Mouse (Mus musculus): ENCODE data around the gene Fat3.

The Fat3 gene

GRCm38 (mm10) chr9:16139300-16139699, 361.8 kb downstream of the Fat3 start:
- no peak for DNase-seq (ENCODE audit: low spot score in 2 of 2)

GRCm38 (mm10) chr9:16133098-16133497, 368.0 kb downstream of the Fat3 start:
- no peak for DNase-seq (ENCODE audit: low spot score in 2 of 2)

- DNase-seq (ENCODE audit: low spot score in 2 of 2): no peak
Observed at GRCm38 (mm10) chr9:16132594-16132993, 368.5 kb downstream of the Fat3 start.

- no peak for DNase-seq (ENCODE audit: low spot score in 2 of 2)
Observed at GRCm38 (mm10) chr9:16121756-16122155, 379.3 kb downstream of the Fat3 start.

GRCm38 (mm10) chr9:16114821-16115485, 386.1 kb downstream of the Fat3 start:
- no peak for DNase-seq (ENCODE audit: low spot score in 2 of 2)

- DNase-seq (ENCODE audit: low spot score in 2 of 2): peak; percentile 38 to 50
Observed at GRCm38 (mm10) chr9:16113936-16114642, 387.0 kb downstream of the Fat3 start.

GRCm38 (mm10) chr9:16107900-16108299, 393.2 kb downstream of the Fat3 start:
- no peak for DNase-seq (ENCODE audit: low spot score in 2 of 2)

- no peak for DNase-seq (ENCODE audit: low spot score in 2 of 2)
Observed at GRCm38 (mm10) chr9:16107386-16107785, 393.7 kb downstream of the Fat3 start.

GRCm38 (mm10) chr9:16098553-16098952, 402.5 kb downstream of the Fat3 start:
- DNase-seq (ENCODE audit: low spot score in 2 of 2): no peak

- DNase-seq (ENCODE audit: low spot score in 2 of 2): no peak
Observed at GRCm38 (mm10) chr9:16093047-16093668, 407.9 kb downstream of the Fat3 start.

GRCm38 (mm10) chr9:16092051-16092967, 408.8 kb downstream of the Fat3 start:
- DNase-seq (ENCODE audit: low spot score in 2 of 2): no peak

- DNase-seq (ENCODE audit: low spot score in 2 of 2): no peak
Observed at GRCm38 (mm10) chr9:16079292-16079691, 421.8 kb downstream of the Fat3 start.

GRCm38 (mm10) chr9:16074664-16075063, 426.4 kb downstream of the Fat3 start:
- no peak for DNase-seq (ENCODE audit: low spot score in 2 of 2)

- DNase-seq (ENCODE audit: low spot score in 2 of 2): no peak
Observed at GRCm38 (mm10) chr9:16074116-16074515, 427.0 kb downstream of the Fat3 start.

- no peak for DNase-seq (ENCODE audit: low spot score in 2 of 2)
Observed at GRCm38 (mm10) chr9:16063447-16063846, 437.6 kb downstream of the Fat3 start.

- no peak for DNase-seq (ENCODE audit: low spot score in 2 of 2)
Observed at GRCm38 (mm10) chr9:16062472-16062871, 438.6 kb downstream of the Fat3 start.

- no peak for DNase-seq (ENCODE audit: low spot score in 2 of 2)
Observed at GRCm38 (mm10) chr9:16046686-16047085, 454.4 kb downstream of the Fat3 start.

GRCm38 (mm10) chr9:16037375-16037774, 463.7 kb downstream of the Fat3 start:
- DNase-seq (ENCODE audit: low spot score in 2 of 2): no peak

- DNase-seq (ENCODE audit: low spot score in 2 of 2): no peak
Observed at GRCm38 (mm10) chr9:16036346-16036745, 464.7 kb downstream of the Fat3 start.

- no peak for DNase-seq (ENCODE audit: low spot score in 2 of 2)
Observed at GRCm38 (mm10) chr9:16029715-16030285, 471.3 kb downstream of the Fat3 start.

GRCm38 (mm10) chr9:16029066-16029465, 472.0 kb downstream of the Fat3 start:
- no peak for DNase-seq (ENCODE audit: low spot score in 2 of 2)
